Mouse (Mus musculus): Measurements from ENCODE around the gene Zfp59. TPM values are rescaled to one million over a fixed set of nuclear protein-coding genes. Genes with fewer than 3 reads are reported as not detected.
A peak's percentile ranks its signal among the peaks of the same experiment; 100 is the strongest.

Zfp59 gene
- total and polyA plus RNA-seq, 3 experiments, result 4.6 to 6.9 TPM; not detected in 1

- Histone ChIP-seq H3K4me1 (ENCODE audit: control insufficient read depth in 1 of 2, insufficient read depth in 2 of 2, low read length in 2 of 2) (peaks cover 5 to 9% of the 10 kb centered on the region in 2 experiments), H3K4me3 (ENCODE audit: control insufficient read depth in 1 of 2, insufficient read depth in 1 of 2, low read depth in 2 of 2, low read length in 2 of 2) (peak overlapping the region; percentile 82 to 85), H3K9ac (ENCODE audit: control insufficient read depth, low read depth, low read length, poor library complexity, severe bottlenecking) (peak overlapping the region; percentile 82), H3K36me3 (ENCODE audit: control insufficient read depth in 1 of 2, insufficient read depth in 2 of 2, low read length in 2 of 2) (peaks cover 0 to 4% of the 10 kb centered on the region in 2 experiments; a peak in 2 of 4 replicates), H3K79me2 (ENCODE audit: control insufficient read depth, insufficient read depth, low read length, poor library complexity) (peaks cover 11% of the 10 kb centered on the region), H3K9me3 (replicated peaks; ENCODE audit: insufficient read depth, low read length) (no peaks in the 10 kb centered on the region), H3K27me3 (ENCODE audit: control insufficient read depth in 1 of 2, insufficient read depth in 2 of 2, low read length in 2 of 2) (no peaks in the 10 kb centered on the region), H3K27ac (ENCODE audit: control insufficient read depth, low read depth, low read length) (peak overlapping the region; percentile 98)
- peak; percentile 85 for DNase-seq (ENCODE audit: low read depth, low spot score)
- TF ChIP-seq ZNF384 (IDR thresholded peaks at IDR 0.05; ENCODE audit: low read depth, low read length), result peak; percentile 96
- no peak for TF ChIP-seq NRF1 (IDR thresholded peaks at IDR 0.05; ENCODE audit: insufficient read depth, low read depth, low read length, poor library complexity, severe bottlenecking)
- TF ChIP-seq CHD2 (IDR thresholded peaks at IDR 0.05; ENCODE audit: low read length), result no peak
- TF ChIP-seq ELF1 (IDR thresholded peaks at IDR 0.05; ENCODE audit: low read depth, low read length), result no peak
- TF ChIP-seq TBP (IDR thresholded peaks at IDR 0.05; ENCODE audit: low read depth, low read length), result no peak
- no peak for TF ChIP-seq CTCF (IDR thresholded peaks at IDR 0.05 in 2 of 3, conservative IDR thresholded peaks at IDR 0.05 in 1 of 3; ENCODE audit: control insufficient read depth in 1 of 3, insufficient read depth in 1 of 3, low read depth in 2 of 3, low read length in 3 of 3, poor library complexity in 1 of 3, severe bottlenecking in 1 of 3)
- TF ChIP-seq MAFK (IDR thresholded peaks at IDR 0.05; ENCODE audit: borderline replicate concordance, low read depth, low read length), result no peak
- TF ChIP-seq KAT2A (conservative IDR thresholded peaks at IDR 0.05; ENCODE audit: low read depth, low read length), result no peak
- no peak for TF ChIP-seq JUND (IDR thresholded peaks at IDR 0.05; ENCODE audit: low read depth, low read length)
- no peak for TF ChIP-seq SIN3A (IDR thresholded peaks at IDR 0.05; ENCODE audit: low read length)
- peak; percentile 21 to 27; a peak in 2 of 4 replicates for TF ChIP-seq EP300 (IDR thresholded peaks at IDR 0.05; ENCODE audit: low read depth in 1 of 2, low read length in 2 of 2)
- no peak for TF ChIP-seq GABPA (IDR thresholded peaks at IDR 0.05; ENCODE audit: low read depth, low read length)
- peak; percentile 56 for TF ChIP-seq ETS1 (IDR thresholded peaks at IDR 0.05; ENCODE audit: low read depth, low read length)
- TF ChIP-seq NELFE (IDR thresholded peaks at IDR 0.05; ENCODE audit: low read depth, low read length), result no peak
- peak; percentile 79; the same call in 1 of the 2 replicates for TF ChIP-seq MAZ (IDR thresholded peaks at IDR 0.05; ENCODE audit: low read depth, low read length)
- no peak for TF ChIP-seq POLR2AphosphoS2 (IDR thresholded peaks at IDR 0.05; ENCODE audit: low read length)
- no peak for TF ChIP-seq RAD21 (IDR thresholded peaks at IDR 0.05; ENCODE audit: low read depth, low read length)
- TF ChIP-seq TAL1 (IDR thresholded peaks at IDR 0.05; ENCODE audit: low read length), result no peak
- no peak for TF ChIP-seq USF2 (IDR thresholded peaks at IDR 0.05; ENCODE audit: borderline replicate concordance in 1 of 2, insufficient read depth in 1 of 2, low read depth in 1 of 2, low read length in 2 of 2)
- no peak for TF ChIP-seq ZC3H11A (IDR thresholded peaks at IDR 0.05; ENCODE audit: low read depth, low read length)
- TF ChIP-seq ZMIZ1 (IDR thresholded peaks at IDR 0.05; ENCODE audit: low read depth, low read length), result no peak
- no peak for TF ChIP-seq MXI1 (IDR thresholded peaks at IDR 0.05; ENCODE audit: low read depth, low read length)
- no peak for TF ChIP-seq CHD1 (IDR thresholded peaks at IDR 0.05; ENCODE audit: low read depth, low read length)
- TF ChIP-seq BHLHE40 (IDR thresholded peaks at IDR 0.05; ENCODE audit: borderline replicate concordance, low read depth, low read length), result no peak
- TF ChIP-seq E2F4 (IDR thresholded peaks at IDR 0.05; ENCODE audit: borderline replicate concordance, low read depth, low read length), result no peak
- TF ChIP-seq UBTF (IDR thresholded peaks at IDR 0.05; ENCODE audit: borderline replicate concordance, insufficient read depth, low read depth, low read length), result no peak
- TF ChIP-seq TCF12 (IDR thresholded peaks at IDR 0.05; ENCODE audit: low read depth, low read length), result no peak
- TF ChIP-seq RCOR1 (IDR thresholded peaks at IDR 0.05; ENCODE audit: low read depth, low read length), result no peak
- no peak for TF ChIP-seq MYB (IDR thresholded peaks at IDR 0.05; ENCODE audit: low read depth, low read length)
- no peak for TF ChIP-seq ZKSCAN1 (IDR thresholded peaks at IDR 0.05; ENCODE audit: low read depth, low read length)
- TF ChIP-seq HCFC1 (IDR thresholded peaks at IDR 0.05; ENCODE audit: low read depth, low read length), result no peak
- TF ChIP-seq GATA1 (IDR thresholded peaks at IDR 0.05; ENCODE audit: low read depth, low read length), result peak; percentile 49; the same call in 1 of the 2 replicates
- no peak for TF ChIP-seq POLR2AphosphoS5 (IDR thresholded peaks at IDR 0.05; ENCODE audit: borderline replicate concordance, low read depth, low read length)
- no peak for TF ChIP-seq USF1 (IDR thresholded peaks at IDR 0.05; ENCODE audit: low read depth, low read length)
- TF ChIP-seq SMC3 (IDR thresholded peaks at IDR 0.05; ENCODE audit: low read depth, low read length), result no peak
Measured at GRCm38 (mm10) chr7:27859301-27860251, 21.2 kb downstream of the Zfp59 start.

All from MEL (cell line).